Mouse (Mus musculus) liver, embryonic 13.5 days (tissue): ENCODE data around the gene Cdc26. TPM values are rescaled to one million over a fixed set of nuclear protein-coding genes. Genes with fewer than 3 reads are reported as not detected.

Experiments
- ATAC-seq: fragments of 200-750 bp; cut with Nextera tagmentation; 2 replicates; pipeline ENCODE4 v1.8.0; 2017; ENCODE audit warnings: low read depth, mild to moderate bottlenecking, moderate number of reproducible peaks, moderate library complexity
- DNase-seq: peaks from one replicate; pipeline ENCODE4 v3.0.0; 2022
- H3K27ac ChIP-seq: fragments of 300-500 bp; sonication (generic); 2 replicates; pipeline ENCODE4 v1.5.1; 2015; ENCODE audit warnings: moderate library complexity, mild to moderate bottlenecking, inconsistent platforms
- H3K27me3 ChIP-seq: fragments of 300-500 bp; sonication (generic); 2 replicates; pipeline ENCODE4 v1.6.1; 2015; ENCODE audit warnings: mild to moderate bottlenecking, inconsistent platforms
- H3K36me3 ChIP-seq: fragments of 300-500 bp; sonication (generic); 2 replicates; pipeline ENCODE4 v1.6.1; 2015; ENCODE audit warnings: mild to moderate bottlenecking, inconsistent platforms
- H3K4me1 ChIP-seq: fragments of 300-500 bp; sonication (generic); replicated peaks from 2 replicates; pipeline ENCODE4 v1.6.1; 2015; ENCODE audit warnings: inconsistent platforms
- H3K4me2 ChIP-seq: fragments of 300-500 bp; sonication (generic); 2 replicates; pipeline ENCODE4 v1.6.1; 2015; ENCODE audit warnings: inconsistent platforms, mild to moderate bottlenecking, moderate library complexity
- H3K4me3 ChIP-seq: fragments of 300-500 bp; sonication (generic); replicated peaks from 2 replicates; pipeline ENCODE4 v1.5.1; 2015; ENCODE audit warnings: mild to moderate bottlenecking, inconsistent platforms
- H3K9ac ChIP-seq: fragments of 300-500 bp; sonication (generic); 2 replicates; pipeline ENCODE4 v1.6.1; 2015; ENCODE audit warnings: mild to moderate bottlenecking, inconsistent platforms
- H3K9me3 ChIP-seq: fragments of 300-500 bp; sonication (generic); replicated peaks from 2 replicates; pipeline ENCODE4 v1.6.1; 2016; ENCODE audit warnings: inconsistent platforms
- WGBS: fragments of 180-500 bp; shearing (Covaris S2); methylation state at CpG from one replicate; pipeline ENCODE4 v1.1.7; 2015; ENCODE audit not compliant: insufficient replicate concordance; 5-methylcytosine and 5-hydroxymethylcytosine counted together
- polyA plus RNA-seq: library from polyadenylated mRNA; unstranded; fragments of >200 nt; fragmentation: Nextera tagmentation; extraction: Ambion mirVana; gene quantifications from 2 replicates; pipeline ENCODE4 v1.2.1, GENCODE M21; 2015

Gene Cdc26
- polyA plus RNA-seq, 1 experiment from 2014 or later: 77.7 TPM

- Histone ChIP-seq H3K9me3 (no peaks in the 10 kb centered on the region), H3K4me3 (no peak overlapping the region), H3K4me1 (peaks cover 11% of the 10 kb centered on the region), H3K9ac (no peak overlapping the region), H3K27me3 (no peaks in the 10 kb centered on the region), H3K27ac (no peak overlapping the region), H3K36me3 (peaks cover 86% of the 10 kb centered on the region), H3K4me2 (no peak overlapping the region)
- 74% methylated on average over 4 of the region's 4 CpGs for WGBS
- DNase-seq (no peak), ATAC-seq (no peak)
These were observed 10.7 kb downstream of the Cdc26 start for GRCm38 (mm10) chr4:62397616-62398365.

GRCm38 (mm10) chr4:62395806-62396205 lies 12.6 kb downstream of the Cdc26 start:
- DNase-seq (no peak), ATAC-seq (no peak)
- WGBS: 74% methylated on average over 1 of the region's 1 CpGs
- peaks cover 82% of the 10 kb centered on the region for H3K36me3 ChIP-seq
- H3K4me3 ChIP-seq: no peak overlapping the region
- H3K9me3 ChIP-seq: no peaks in the 10 kb centered on the region
- no peak overlapping the region for H3K4me2 ChIP-seq
- no peak overlapping the region for H3K9ac ChIP-seq
- peaks cover 11% of the 10 kb centered on the region for H3K4me1 ChIP-seq
- H3K27me3 ChIP-seq: no peaks in the 10 kb centered on the region
- no peak overlapping the region for H3K27ac ChIP-seq

GRCm38 (mm10) chr4:62393459-62393858 lies 15.0 kb downstream of the Cdc26 start:
- Histone ChIP-seq H3K4me3 (no peak overlapping the region), H3K27me3 (no peaks in the 10 kb centered on the region), H3K36me3 (peaks cover 73% of the 10 kb centered on the region), H3K9me3 (no peaks in the 10 kb centered on the region), H3K4me2 (no peak overlapping the region), H3K9ac (no peak overlapping the region), H3K27ac (0 out of 2 replicates have a peak overlapping the region, but pooled peaks have one; percentile 1), H3K4me1 (peaks cover 25% of the 10 kb centered on the region)
- 70% methylated on average over 6 of the region's 6 CpGs for WGBS
- DNase-seq (no peak), ATAC-seq (no peak)

- Histone ChIP-seq H3K9ac (no peak overlapping the region), H3K4me1 (peaks cover 15% of the 10 kb centered on the region), H3K9me3 (no peaks in the 10 kb centered on the region), H3K4me2 (no peak overlapping the region), H3K27ac (no peak overlapping the region), H3K27me3 (no peaks in the 10 kb centered on the region), H3K4me3 (no peak overlapping the region), H3K36me3 (peaks cover 70% of the 10 kb centered on the region)
- ATAC-seq (0 out of 2 replicates have a peak, but pooled peaks have one; percentile 16), DNase-seq (no peak)
- 73% methylated on average over 7 of the region's 7 CpGs for WGBS
These were observed 16.6 kb downstream of the Cdc26 start for GRCm38 (mm10) chr4:62391892-62392291.

GRCm38 (mm10) chr4:62389592-62390512 lies 18.6 kb downstream of the Cdc26 start:
- no peak overlapping the region for H3K4me3 ChIP-seq
- H3K27ac ChIP-seq: no peak overlapping the region
- no peaks in the 10 kb centered on the region for H3K9me3 ChIP-seq
- peaks cover 16% of the 10 kb centered on the region for H3K4me1 ChIP-seq
- no peak overlapping the region for H3K9ac ChIP-seq
- H3K4me2 ChIP-seq: no peak overlapping the region
- no peaks in the 10 kb centered on the region for H3K27me3 ChIP-seq
- peaks cover 63% of the 10 kb centered on the region for H3K36me3 ChIP-seq
- DNase-seq: no peak
- 62% methylated on average over 5 of the region's 5 CpGs for WGBS
- ATAC-seq: peak; percentile 41; the same call in 1 of the 2 replicates

GRCm38 (mm10) chr4:62385439-62385838 lies 23.0 kb downstream of the Cdc26 start:
- WGBS: 75% methylated on average over 7 of the region's 7 CpGs
- ATAC-seq: no peak
- peaks cover 37% of the 10 kb centered on the region for H3K36me3 ChIP-seq

GRCm38 (mm10) chr4:62384159-62384558 lies 24.3 kb downstream of the Cdc26 start:
- peaks cover 39% of the 10 kb centered on the region for H3K4me1 ChIP-seq
- peaks cover 35% of the 10 kb centered on the region for H3K36me3 ChIP-seq
- H3K9me3 ChIP-seq: no peaks in the 10 kb centered on the region
- DNase-seq (no peak), ATAC-seq (peak; percentile 66)
- no peak overlapping the region for H3K4me3 ChIP-seq
- no peak overlapping the region for H3K9ac ChIP-seq
- H3K27me3 ChIP-seq: no peaks in the 10 kb centered on the region
- WGBS: 72% methylated on average over 1 of the region's 1 CpGs
- no peak overlapping the region; the same call in 1 of the 2 replicates for H3K27ac ChIP-seq
- H3K4me2 ChIP-seq: 0 out of 2 replicates have a peak overlapping the region, but pooled peaks have one; percentile 12

More at GRCm38 (mm10) chr4:62385439-62385838, 23.0 kb downstream of the Cdc26 start:
- Histone ChIP-seq H3K4me1 (peaks cover 43% of the 10 kb centered on the region), H3K9me3 (no peaks in the 10 kb centered on the region), H3K27ac (no peak overlapping the region), H3K9ac (no peak overlapping the region), H3K4me2 (no peak overlapping the region), H3K4me3 (no peak overlapping the region), H3K27me3 (no peaks in the 10 kb centered on the region)
- no peak for DNase-seq

- Histone ChIP-seq H3K9me3 (no peaks in the 10 kb centered on the region), H3K4me3 (no peak overlapping the region), H3K4me2 (0 out of 2 replicates have a peak overlapping the region, but pooled peaks have one; percentile 12), H3K27me3 (no peaks in the 10 kb centered on the region), H3K27ac (peak overlapping the region; percentile 31; the same call in 1 of the 2 replicates), H3K36me3 (peaks cover 31% of the 10 kb centered on the region), H3K4me1 (peaks cover 43% of the 10 kb centered on the region), H3K9ac (no peak overlapping the region)
- peak; percentile 35 for ATAC-seq
- 77% methylated on average over 7 of the region's 7 CpGs for WGBS
- DNase-seq: no peak
These were observed 24.7 kb downstream of the Cdc26 start for GRCm38 (mm10) chr4:62383752-62384151.

- ATAC-seq (no peak), DNase-seq (no peak)
- Histone ChIP-seq H3K27ac (no peak overlapping the region), H3K9ac (no peak overlapping the region), H3K4me3 (no peak overlapping the region), H3K9me3 (no peaks in the 10 kb centered on the region), H3K27me3 (no peaks in the 10 kb centered on the region), H3K4me2 (no peak overlapping the region), H3K36me3 (peaks cover 26% of the 10 kb centered on the region), H3K4me1 (peaks cover 48% of the 10 kb centered on the region)
- 63% methylated on average over 6 of the region's 6 CpGs for WGBS
These were observed 25.2 kb downstream of the Cdc26 start for GRCm38 (mm10) chr4:62383207-62383606.

- Histone ChIP-seq H3K36me3 (peaks cover 4% of the 10 kb centered on the region; the same call in 1 of the 2 replicates), H3K27me3 (no peaks in the 10 kb centered on the region), H3K27ac (no peak overlapping the region), H3K4me2 (no peak overlapping the region), H3K9ac (no peak overlapping the region), H3K4me3 (no peak overlapping the region), H3K9me3 (no peaks in the 10 kb centered on the region), H3K4me1 (peaks cover 61% of the 10 kb centered on the region)
- WGBS: 70% methylated on average over 9 of the region's 9 CpGs
- DNase-seq (no peak), ATAC-seq (no peak)
These were observed 28.6 kb downstream of the Cdc26 start for GRCm38 (mm10) chr4:62379724-62380381.

GRCm38 (mm10) chr4:62376123-62376522 lies 32.3 kb downstream of the Cdc26 start:
- no peak overlapping the region for H3K9ac ChIP-seq
- no peak overlapping the region for H3K27ac ChIP-seq
- no peak overlapping the region for H3K4me3 ChIP-seq
- no peak overlapping the region for H3K4me2 ChIP-seq
- no peaks in the 10 kb centered on the region for H3K27me3 ChIP-seq
- H3K4me1 ChIP-seq: peaks cover 74% of the 10 kb centered on the region
- DNase-seq (no peak), ATAC-seq (no peak)
- no peaks in the 10 kb centered on the region for H3K9me3 ChIP-seq
- 69% methylated on average over 2 of the region's 2 CpGs for WGBS
- no peaks in the 10 kb centered on the region for H3K36me3 ChIP-seq
